Mouse (Mus musculus) splenic B cell, adult 2 months (primary cell): ENCODE measurements around the gene Naf1.

Experiments
- DNase-seq: peaks from one replicate; pipeline ENCODE4 v3.0.0-alpha.2; 2011; ENCODE audit warnings: low read depth, low spot score
- H3K27me3 ChIP-seq: 2 replicates; pipeline ENCODE4 v1.6.1; 2012; ENCODE audit warnings: mild to moderate bottlenecking, low read length, moderate library complexity, mixed read lengths; ENCODE audit not compliant: control insufficient read depth, poor library complexity, insufficient read depth, severe bottlenecking
- H3K36me3 ChIP-seq: 2 replicates; pipeline ENCODE4 v1.6.1; 2012; ENCODE audit warnings: mild to moderate bottlenecking, low read length, moderate library complexity, mixed read lengths; ENCODE audit not compliant: control insufficient read depth, poor library complexity, insufficient read depth, severe bottlenecking

Gene Naf1

DNA sequence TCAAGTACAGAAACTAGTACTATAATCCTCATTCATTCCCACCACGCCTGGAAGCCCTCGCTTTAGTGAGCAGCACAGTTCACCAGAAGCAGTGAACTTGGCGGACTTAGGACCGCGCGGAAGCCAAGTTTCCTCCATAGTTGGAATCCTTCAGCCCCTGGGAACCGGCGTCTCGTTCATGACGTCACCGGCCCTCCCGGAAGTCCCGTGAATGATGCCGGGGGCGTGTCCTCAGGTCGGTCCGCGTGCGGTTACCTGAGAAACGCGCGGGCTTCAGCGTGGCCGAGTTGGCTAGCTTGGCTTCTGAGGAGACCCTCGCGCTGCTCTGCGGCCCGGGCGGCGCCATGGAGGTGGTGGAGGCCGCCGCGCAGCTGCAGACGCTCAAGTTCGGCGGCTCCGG is at the start of gene Naf1:
Gene Naf1, plus strand, starts transcription at position 195 of the 400 bp plus-strand sequence.
- peak; percentile 95 for DNase-seq
- Histone ChIP-seq H3K36me3 (no peaks in the 10 kb centered on the region), H3K27me3 (no peaks in the 10 kb centered on the region)

DNA sequence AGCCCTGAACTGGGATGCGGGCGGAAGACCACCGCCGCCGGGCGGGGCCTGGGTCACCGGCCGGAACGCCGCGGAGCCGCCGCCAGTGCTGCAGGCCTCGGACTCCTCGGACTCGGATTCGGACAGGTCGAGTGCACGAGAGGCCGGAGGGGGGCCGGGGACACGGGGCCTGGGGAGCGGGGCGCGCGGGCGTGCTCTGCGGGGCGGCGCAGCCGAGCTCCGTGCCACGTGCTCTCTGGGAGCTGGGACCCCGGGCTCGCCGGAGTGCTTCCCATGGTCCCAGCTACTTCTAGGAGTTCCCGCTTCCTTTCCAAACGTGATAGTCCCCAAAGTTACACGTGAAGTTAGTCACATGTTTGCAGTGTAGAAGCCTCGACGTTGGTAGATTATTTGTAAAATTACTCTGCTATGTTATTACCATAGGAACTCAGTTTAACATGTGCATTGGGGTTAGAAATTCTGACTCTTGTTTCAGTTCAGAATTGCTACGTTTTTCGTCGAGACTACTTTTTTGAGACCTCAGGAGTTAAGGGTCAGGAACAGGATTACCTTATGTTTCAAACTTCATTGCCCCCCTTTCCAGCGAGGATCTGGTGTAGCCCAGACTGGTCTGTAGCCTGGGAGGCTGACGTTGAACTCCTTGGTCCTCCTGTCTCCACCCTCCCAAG is 1.0 kb downstream of the Naf1 start:
- no peaks in the 10 kb centered on the region for H3K36me3 ChIP-seq
- peak; percentile 32 for DNase-seq
- no peaks in the 10 kb centered on the region for H3K27me3 ChIP-seq

DNA sequence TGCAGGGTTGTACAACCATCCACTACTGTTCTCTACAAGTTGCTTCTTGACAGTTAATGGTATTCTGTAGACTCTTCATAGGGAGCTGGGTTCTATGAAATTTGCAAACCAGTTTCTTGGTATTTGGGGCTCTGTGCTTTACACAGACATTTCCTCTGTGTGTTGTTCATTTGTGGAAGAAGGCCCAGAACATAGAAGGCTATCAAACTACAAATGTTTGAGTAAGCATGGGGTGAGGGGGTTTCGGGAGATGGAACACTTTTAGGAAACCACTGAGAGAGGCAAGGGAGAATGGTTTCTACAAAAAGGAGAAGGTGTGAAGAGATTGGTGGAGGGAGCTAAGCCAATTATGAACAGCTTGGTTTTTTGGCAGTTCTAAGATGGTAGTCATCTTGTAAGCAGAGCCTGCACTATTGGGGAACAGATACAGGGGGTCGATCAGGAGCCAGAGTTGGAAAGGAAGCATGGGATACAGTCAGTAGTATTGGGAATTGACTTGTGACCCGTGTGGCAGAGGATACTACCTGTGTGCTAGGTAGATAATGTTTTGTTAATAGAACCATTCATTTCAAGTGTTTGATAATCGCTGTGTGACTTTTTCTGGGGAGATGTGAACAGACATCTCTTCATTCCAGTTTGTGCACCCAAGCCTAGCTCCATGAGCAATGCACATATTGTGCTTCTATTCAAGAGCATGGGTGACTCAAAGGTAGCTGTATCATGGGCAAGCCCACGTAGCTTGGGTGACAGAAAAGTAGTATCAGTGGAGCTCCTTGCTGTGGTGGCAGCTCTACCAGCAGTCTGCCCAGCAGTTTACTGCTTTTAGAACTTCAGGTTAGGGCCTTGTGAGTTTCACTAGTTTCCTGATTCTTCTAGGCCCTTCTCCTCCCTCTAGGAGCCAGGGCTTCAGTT is 1.8 kb downstream of the Naf1 start:
- DNase-seq, result no peak
- Histone ChIP-seq H3K36me3 (no peaks in the 10 kb centered on the region), H3K27me3 (no peaks in the 10 kb centered on the region)

DNA sequence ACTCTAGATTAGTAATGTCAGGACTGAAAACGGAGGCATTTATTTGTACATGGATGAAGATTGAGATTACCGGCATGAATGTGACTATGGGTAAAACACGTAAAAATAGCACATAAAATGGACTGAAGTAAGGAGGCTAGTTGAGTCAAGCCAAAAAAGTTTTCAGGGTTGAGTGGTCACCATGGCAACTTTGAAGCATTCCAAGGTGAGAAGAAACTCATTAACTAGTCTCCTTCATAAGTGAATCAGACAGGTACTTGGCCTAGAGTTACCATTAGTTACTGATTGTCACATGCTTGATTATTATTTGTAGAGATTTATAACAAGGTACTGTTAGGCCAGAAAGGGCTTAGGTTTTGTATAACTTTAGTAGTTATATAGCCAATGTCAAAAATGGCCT is 3.7 kb downstream of the Naf1 start:
- no peaks in the 10 kb centered on the region for H3K36me3 ChIP-seq
- H3K27me3 ChIP-seq, result no peaks in the 10 kb centered on the region
- DNase-seq, result no peak

DNA sequence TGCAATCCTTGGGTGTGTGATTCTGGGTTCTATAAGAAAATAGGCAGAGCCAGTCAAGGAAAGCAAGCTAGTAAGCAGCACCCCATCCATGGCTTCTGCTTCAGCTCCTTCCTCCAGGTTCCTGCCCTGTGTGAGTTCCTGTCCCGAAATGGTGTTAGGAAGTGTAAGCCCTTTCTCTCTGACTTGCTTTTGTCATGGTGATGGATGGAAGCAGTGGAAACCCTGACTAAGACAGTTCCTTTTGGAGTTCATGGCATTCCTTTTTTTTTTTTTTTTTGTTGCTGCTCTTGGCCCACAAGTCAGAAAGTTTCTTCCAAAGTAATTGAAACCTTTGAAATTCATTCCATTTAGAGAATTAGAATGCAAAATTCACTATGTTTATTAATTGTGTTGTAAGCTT is 5.1 kb downstream of the Naf1 start:
- Histone ChIP-seq H3K36me3 (no peaks in the 10 kb centered on the region), H3K27me3 (no peaks in the 10 kb centered on the region)
- DNase-seq, result no peak

DNA sequence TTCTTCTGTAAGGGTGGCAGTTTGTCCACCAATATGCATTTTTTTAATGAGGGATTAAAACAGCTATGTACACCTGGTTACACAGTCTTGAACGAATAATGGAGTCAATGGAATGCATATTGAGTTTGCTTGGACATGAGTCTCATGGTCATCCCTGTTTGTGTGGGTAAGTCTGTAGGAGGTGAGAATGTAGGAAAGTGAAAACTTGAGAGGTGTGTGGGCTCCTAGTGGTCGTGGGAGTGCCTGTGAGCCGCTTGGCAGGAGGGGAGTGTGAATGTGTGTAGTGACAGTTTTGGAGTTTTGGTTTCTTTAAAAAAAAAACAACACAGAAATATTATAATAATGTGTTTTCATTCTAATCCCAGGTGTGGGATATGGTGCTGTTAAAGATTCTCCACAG is 7.7 kb downstream of the Naf1 start:
- Histone ChIP-seq H3K27me3 (no peaks in the 10 kb centered on the region), H3K36me3 (no peaks in the 10 kb centered on the region)
- no peak for DNase-seq

DNA sequence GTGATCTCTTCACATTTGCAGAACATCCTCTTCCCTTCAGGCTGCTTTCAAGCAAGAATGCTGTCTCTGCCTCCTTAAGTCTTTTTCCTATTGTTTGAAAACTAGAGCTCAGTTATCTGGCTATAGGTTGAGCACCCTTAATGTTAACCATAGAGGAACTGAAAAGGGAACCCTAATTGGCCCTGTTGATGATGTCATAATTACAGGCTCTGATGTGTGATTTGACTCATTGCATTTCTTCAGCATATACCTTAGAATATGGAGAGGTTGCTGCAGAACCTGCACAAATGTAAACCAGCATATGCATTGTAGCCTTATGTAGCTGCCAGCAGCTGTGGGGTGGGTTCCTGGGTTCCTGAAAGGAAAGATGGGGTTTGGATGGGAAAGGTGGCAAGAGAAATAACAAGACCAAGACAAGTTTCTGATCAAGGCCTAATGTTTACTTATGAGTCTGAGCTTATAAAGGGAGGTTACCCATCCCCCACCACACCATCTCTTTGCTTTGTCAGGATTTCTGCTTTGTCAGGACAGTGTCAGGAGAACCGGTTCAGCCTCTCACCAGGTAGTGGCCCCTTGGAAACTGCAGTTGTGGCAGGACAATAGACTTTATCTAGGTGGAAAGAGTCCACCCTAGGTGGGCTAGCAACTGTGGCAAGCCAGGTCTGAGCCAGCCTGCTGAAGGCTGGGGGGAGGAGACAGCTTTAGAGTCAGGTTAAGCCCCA is 9.4 kb downstream of the Naf1 start:
- peak; percentile 5 for DNase-seq
- no peaks in the 10 kb centered on the region for H3K36me3 ChIP-seq
- H3K27me3 ChIP-seq, result no peaks in the 10 kb centered on the region

DNA sequence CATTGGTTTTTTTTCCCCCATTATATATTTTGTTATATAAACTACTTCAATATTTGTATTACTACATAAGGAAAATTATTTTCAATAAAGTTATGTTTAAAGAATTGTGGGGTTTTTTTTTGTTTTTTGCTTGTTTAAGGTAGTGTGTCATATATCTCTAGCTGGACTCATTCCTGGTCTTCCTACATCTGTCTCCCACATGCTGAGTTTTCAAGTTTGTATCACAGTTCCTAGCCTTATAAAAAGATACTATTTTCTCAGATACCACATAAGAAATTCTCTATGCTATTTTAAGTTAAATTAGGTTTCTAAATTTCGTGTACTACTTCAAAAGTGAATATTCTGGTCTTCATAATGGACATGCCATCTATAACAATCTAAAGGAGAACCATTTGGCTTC is 23.8 kb downstream of the Naf1 start:
- no peaks in the 10 kb centered on the region for H3K27me3 ChIP-seq
- no peak for DNase-seq
- H3K36me3 ChIP-seq, result no peaks in the 10 kb centered on the region

DNA sequence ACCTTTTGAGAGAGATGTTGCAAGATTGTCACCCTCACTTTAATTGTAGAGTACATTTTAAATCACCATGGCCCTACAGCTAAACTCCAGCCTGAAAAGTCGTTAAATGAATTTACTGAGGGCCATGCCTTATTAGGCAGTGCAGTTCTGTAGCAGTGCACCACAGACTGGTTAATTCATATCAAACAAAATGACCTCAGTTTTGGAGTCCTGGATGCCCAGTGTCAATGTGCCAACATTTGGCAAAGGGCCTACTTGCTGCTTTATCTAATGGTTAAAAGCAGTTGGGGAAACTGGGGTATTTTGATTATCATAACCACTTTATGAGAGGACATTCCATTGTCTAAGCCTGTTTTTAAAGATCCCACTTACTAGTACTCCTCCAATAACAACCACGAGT is 31.9 kb downstream of the Naf1 start:
- no peak for DNase-seq
- Histone ChIP-seq H3K27me3 (no peaks in the 10 kb centered on the region), H3K36me3 (no peaks in the 10 kb centered on the region)

DNA sequence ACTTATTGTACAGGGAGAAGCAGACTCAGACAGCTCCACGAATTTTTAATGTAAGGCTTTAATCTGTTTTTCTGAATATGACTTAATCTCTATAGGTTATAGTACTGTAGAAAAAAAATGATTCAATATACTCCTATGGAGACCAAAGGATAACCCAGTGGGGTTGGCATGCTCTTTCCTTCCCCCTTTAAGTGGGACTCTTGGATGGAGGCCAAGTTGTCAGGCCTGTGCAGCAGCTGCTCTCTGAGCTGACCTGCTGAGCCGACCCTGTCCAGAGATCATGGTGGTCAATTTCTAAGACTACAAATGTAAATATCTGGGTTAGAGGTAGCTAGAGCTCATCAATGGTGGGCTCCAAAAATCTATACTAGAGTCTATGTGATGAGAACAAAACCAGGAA is 45.0 kb downstream of the Naf1 start:
- DNase-seq, result no peak
- Histone ChIP-seq H3K27me3 (no peaks in the 10 kb centered on the region), H3K36me3 (no peaks in the 10 kb centered on the region)

DNA sequence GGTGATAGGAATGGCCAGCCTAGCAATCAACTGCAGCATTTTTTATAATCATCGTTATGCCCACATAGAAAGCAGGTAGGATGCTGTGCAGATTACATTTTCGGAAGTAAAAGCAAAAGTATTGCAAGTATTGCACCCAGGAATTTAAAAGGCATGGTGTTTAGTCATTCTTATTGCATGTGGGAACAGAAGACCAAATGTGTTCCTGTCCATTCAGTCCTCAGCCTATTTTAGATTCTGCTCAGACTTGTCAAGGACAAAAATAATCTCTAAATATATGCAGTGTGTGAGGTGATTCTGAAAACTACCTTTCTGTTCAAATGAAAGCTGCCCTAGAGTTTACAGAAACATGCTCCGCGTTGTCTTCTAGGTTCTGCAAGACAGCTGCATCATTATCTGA is 45.5 kb downstream of the Naf1 start:
- Histone ChIP-seq H3K36me3 (no peaks in the 10 kb centered on the region), H3K27me3 (no peaks in the 10 kb centered on the region)
- no peak for DNase-seq

DNA sequence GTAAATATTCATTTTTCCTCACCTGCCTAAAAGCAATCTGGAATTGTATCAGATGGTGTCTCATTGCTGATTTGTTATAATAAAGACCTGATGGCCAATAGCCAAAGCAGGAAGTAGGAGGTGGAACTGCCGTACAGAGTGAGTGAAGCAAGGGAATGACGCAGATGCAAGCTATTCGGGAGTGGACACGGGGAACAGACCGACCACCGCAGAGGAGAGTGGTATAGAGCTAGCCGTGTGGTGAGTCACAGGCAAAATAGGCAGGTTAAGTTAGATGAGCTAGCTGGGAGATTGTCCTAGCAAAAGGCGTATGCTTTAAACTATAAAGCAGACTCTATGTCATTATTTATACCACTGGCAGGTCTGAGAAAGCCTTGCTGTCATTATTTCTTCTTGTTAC is 46.1 kb downstream of the Naf1 start:
- no peak for DNase-seq
- no peaks in the 10 kb centered on the region for H3K27me3 ChIP-seq
- no peaks in the 10 kb centered on the region for H3K36me3 ChIP-seq

DNA sequence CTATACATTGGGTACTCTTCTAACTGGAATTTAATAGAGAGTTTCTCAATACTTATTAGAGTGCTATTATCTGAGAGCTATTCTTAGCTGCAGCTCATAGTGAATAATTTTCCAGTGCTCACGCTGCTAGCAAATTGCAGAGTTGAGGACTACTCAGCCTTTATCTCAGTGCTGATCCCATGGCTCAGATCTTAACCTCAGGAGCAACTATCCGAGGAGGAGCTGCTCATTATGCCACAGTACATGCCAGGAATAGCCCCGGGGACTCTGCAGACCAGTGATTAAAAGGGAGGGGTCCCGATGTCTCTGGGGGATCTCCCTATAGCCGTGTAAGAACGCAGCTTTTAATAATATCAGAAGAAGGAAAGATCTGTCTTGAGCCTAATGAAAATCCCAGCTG is 50.7 kb downstream of the Naf1 start:
- DNase-seq, result no peak
- Histone ChIP-seq H3K36me3 (no peaks in the 10 kb centered on the region), H3K27me3 (no peaks in the 10 kb centered on the region)

DNA sequence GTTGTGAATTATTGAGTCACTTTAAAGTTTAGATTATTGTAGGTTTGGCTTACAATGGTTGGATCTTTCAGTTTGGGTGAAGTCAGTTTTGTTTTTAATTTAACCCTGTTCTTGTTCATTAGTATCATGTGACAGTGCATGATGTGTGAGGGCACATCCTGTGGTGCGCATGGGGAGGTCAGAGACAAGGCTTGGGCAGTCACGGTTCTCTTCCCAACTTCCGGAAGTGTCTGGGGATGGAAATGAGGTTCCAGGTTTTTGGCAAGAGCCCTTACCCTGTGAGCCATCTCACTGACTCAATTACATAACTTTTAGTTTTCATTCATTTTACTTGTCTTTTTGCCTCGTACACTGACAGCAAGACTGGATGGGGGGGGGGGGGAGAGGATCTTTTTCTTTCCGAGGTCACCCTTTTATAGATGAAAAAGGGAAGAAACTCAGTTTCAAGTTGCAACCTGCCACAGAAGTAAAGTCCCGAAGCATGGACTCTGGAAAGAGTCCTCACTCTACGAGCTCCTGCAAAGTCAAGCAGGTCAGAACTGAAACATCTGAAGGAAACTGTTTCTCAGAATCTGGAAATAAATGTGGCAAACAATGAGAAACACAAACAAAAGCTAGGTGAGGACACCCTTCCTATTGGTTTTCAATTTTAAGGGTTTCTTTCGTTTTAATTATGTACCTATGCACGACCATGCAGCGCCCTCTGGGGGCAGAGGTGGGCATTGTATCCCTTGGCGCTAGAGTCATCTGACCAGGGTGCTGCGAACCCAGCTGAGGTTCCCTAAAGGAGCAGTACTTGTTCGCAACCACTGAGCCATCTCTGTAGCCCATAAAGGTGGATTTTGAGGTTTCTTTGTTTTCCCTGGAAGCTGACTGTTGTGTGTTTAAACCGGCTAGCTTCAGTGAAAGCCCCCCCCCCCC is 53.9 kb downstream of the Naf1 start:
- no peaks in the 10 kb centered on the region for H3K36me3 ChIP-seq
- peak; percentile 70 for DNase-seq
- no peaks in the 10 kb centered on the region for H3K27me3 ChIP-seq
